In genomic region chr8:105518436-105519313, GRCm38 (mm10) we compare ENCODE assay signal across 8 mouse cellular contexts. TPM values are rescaled to one million over a fixed set of nuclear protein-coding genes. Genes with fewer than 3 reads are reported as not detected.
DNase-seq lines count a peak whose midpoint lies in the region; ATAC-seq and TF ChIP-seq lines count a peak whose summit lies in the region.
"Had no signal": no experiment of that assay in that cellular context is flagged by ENCODE, and none has a peak within 500 bp of the region (broad histone marks: within the 10 kb centered on the region; RNA-seq: fewer than 3 reads in every experiment).

Gene Hsd11b2 (plus strand): TSS chr8:105518755.

- 0 out of 2 replicates have a peak, but pooled peaks have one; percentile 26 for ATAC-seq in erythroblast, adult 5-6 weeks (replicated peaks; ENCODE audit: low FRiP score, poor library complexity, severe bottlenecking)

- H3K27me3 ChIP-seq in E14TG2a.4 (ENCODE audit: insufficient read depth, low read length) = peaks cover 57% of the 10 kb centered on the region
- peaks cover 49% of the 10 kb centered on the region for H3K27me3 ChIP-seq in hindbrain, embryonic 10.5 days (ENCODE audit: insufficient read depth, poor library complexity, severe bottlenecking)

- no peak for TF ChIP-seq CTCF in E14TG2a.4 (conservative IDR thresholded peaks at IDR 0.05; ENCODE audit: low read length)

- peaks cover 20% of the 10 kb centered on the region for H3K36me3 ChIP-seq in E14TG2a.4 (ENCODE audit: insufficient read depth, low read length)
- peaks cover 18% of the 10 kb centered on the region for H3K36me3 ChIP-seq in hindbrain, embryonic 10.5 days

- peak within 1 kb of the TSS; percentile 89 for H3K4me3 ChIP-seq in E14TG2a.4 (replicated peaks; ENCODE audit: low read length)
- peak within 1 kb of the TSS; percentile 73 for H3K4me3 ChIP-seq in hindbrain, embryonic 10.5 days

- WGBS in hindbrain, embryonic 10.5 days = under 1% methylated on average over 68 of the region's 68 CpGs

- peaks cover 79% of the 10 kb centered on the region for H3K4me1 ChIP-seq in E14TG2a.4 (replicated peaks; ENCODE audit: low read depth, low read length)
- peaks cover 79% of the 10 kb centered on the region for H3K4me1 ChIP-seq in hindbrain, embryonic 10.5 days (replicated peaks)

- H3K9me3 ChIP-seq in E14TG2a.4 (ENCODE audit: low read length) = no peaks in the 10 kb centered on the region
- H3K9me3 ChIP-seq in hindbrain, embryonic 10.5 days = no peaks in the 10 kb centered on the region

- peak within 1 kb of the TSS; percentile 92 for H3K27ac ChIP-seq in hindbrain, embryonic 10.5 days

- DNase-seq in T-cell, adult 2 months (ENCODE audit: low spot score) = peak; percentile 77
- DNase-seq in hindbrain, embryonic 10.5 days (ENCODE audit: low spot score) = peak; percentile 75
- DNase-seq in layer of hippocampus, postnatal 36 days = peak; percentile 36 to 51
- DNase-seq in lung, postnatal 4 days = peak; percentile 65 to 77
- peak; percentile 43 for DNase-seq in right cerebral cortex, postnatal 14 days

RNA-seq across cellular contexts. Expression of gene Hsd11b2, which starts in this region (rescaled TPM):
- 2.3 TPM in 1 of 2 replicates, not detected in the other for total RNA-seq in erythroblast, adult 5-6 weeks (2015; ENCODE audit: low replicate concordance)
- not detected in 2 replicates for total RNA-seq in erythroblast, adult 5-6 weeks (2017; ENCODE audit: low replicate concordance)
- 24.1 and 36.7 TPM in 2 replicates for polyA plus RNA-seq in hindbrain, embryonic 10.5 days (2016; fragmentation: Nextera tagmentation; extraction: Ambion mirVana)
- total RNA-seq in layer of hippocampus, postnatal 36 days (2021) = not detected
- total RNA-seq: left cerebral cortex, adult 8-10 months had no signal

Comparison
In these comparisons a context has a peak if more than half of its experiments do, and no peak if none do; other contexts are left out.
1. Peak in every context shown above with its lines: DNase-seq, ATAC-seq, H3K4me3 ChIP-seq and H3K27ac ChIP-seq.
2. Peak in DNase-seq in layer of hippocampus, postnatal 36 days; RNA of the gene not detected or under 1 TPM.